Mouse (Mus musculus) bone marrow, adult 2 months (tissue): ENCODE data around the gene Pla2g16.

Source experiments
- CTCF ChIP-seq: fragments of 200-500 bp; IDR thresholded peaks from 2 replicates; pipeline ENCODE4 v1.5.1; 2011; ENCODE audit warnings: low read length, control low read depth; ENCODE audit not compliant: control insufficient read depth, insufficient read depth
- POLR2A ChIP-seq: fragments of 200-500 bp; IDR thresholded peaks from 2 replicates; pipeline ENCODE4 v1.6.1; 2011; ENCODE audit warnings: low read depth, mild to moderate bottlenecking, control low read depth, low read length, borderline replicate concordance; ENCODE audit not compliant: control insufficient read depth

- no peak for TF ChIP-seq CTCF
- no peak for TF ChIP-seq POLR2A
Measured at GRCm38 (mm10) chr19:7523292-7523691, 34.0 kb upstream of the Pla2g16 start.
